Mouse (Mus musculus): ENCODE data around the gene Pigf.

DNA sequence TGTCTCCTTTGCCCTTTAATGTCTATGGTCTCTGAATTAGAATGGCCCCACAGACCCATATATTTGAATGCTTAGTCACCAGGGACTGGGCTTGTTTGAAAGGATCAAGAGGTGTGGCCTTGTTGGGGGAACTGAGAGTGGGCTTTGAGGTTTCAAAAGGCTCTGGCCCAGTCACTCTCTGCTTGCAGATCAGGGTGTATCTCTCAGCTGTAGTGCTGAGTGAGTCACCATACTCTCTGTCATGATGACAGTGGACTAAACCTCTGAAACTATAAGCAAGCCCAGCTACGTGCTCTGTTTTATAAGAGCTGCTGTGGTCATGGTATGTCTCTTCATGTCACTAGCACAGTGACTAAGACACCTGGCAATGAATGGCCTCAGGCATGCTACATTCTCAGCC lies 27.2 kb upstream of the Pigf start:
- TF ChIP-seq GATA1 (IDR thresholded peaks at IDR 0.05; ENCODE audit: borderline replicate concordance, low read length) (no peak), CTCF (IDR thresholded peaks at IDR 0.05; ENCODE audit: low read depth, low read length) (no peak)
